Mouse (Mus musculus) liver, postnatal 0 days (tissue): ENCODE results near the gene Fbf1.

Experiments used
- CTCF ChIP-seq: sonication (generic); IDR thresholded peaks from 2 replicates; pipeline ENCODE4 v1.5.1; 2016; ENCODE audit warnings: antibody characterized with exemption, low read depth
- EP300 ChIP-seq: IDR thresholded peaks from 2 replicates; pipeline ENCODE4 v1.6.1; 2016; ENCODE audit warnings: antibody characterized with exemption, low read depth, mild to moderate bottlenecking

GRCm38 (mm10) chr11:116110540-116110939 lies 57.4 kb downstream of the Fbf1 start:
- TF ChIP-seq CTCF, result no peak
- no peak; the same call in 1 of the 2 replicates for TF ChIP-seq EP300
